Mouse (Mus musculus): ENCODE results near the gene Adcy6.

DNA sequence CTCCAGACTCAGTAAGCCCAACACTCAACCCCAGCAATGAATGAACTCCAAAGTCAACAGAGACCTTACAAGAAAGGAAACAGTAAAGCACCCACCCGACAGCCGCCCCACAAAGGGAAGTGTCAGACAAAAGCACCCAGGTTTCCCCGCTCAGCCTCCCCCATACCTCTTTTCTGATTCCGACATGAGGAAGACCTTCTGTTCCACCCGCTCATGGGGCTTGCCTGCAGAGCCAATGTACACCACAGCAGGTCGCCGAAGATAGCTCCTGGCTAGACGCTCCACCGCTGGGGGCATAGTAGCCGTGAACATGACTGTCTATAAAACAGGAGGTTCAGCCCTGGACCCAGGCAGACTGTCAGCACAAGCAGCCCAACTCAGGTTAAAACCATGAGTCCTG lies 37.4 kb upstream of the Adcy6 start:
- TF ChIP-seq CTCF (IDR thresholded peaks at IDR 0.05; ENCODE audit: control insufficient read depth, insufficient read depth, insufficient replicate concordance, low read depth, low read length) (no peak), POLR2A (IDR thresholded peaks at IDR 0.05; ENCODE audit: control insufficient read depth, low read depth, low read length) (no peak)

Measured in testis, adult 2 months (tissue).